Mouse (Mus musculus): ENCODE measurements around the gene Cd4. TPM values are rescaled to one million over a fixed set of nuclear protein-coding genes. Genes with fewer than 3 reads are reported as not detected.

Gene Cd4
- total and polyA plus RNA-seq, 3 experiments: not detected

GRCm38 (mm10) chr6:124856321-124856720 lies 31.7 kb downstream of the Cd4 start:
- H3K27ac ChIP-seq (ENCODE audit: control insufficient read depth, low read depth, low read length): no peak overlapping the region
- H3K9me3 ChIP-seq (replicated peaks; ENCODE audit: insufficient read depth, low read length): no peaks in the 10 kb centered on the region
- H3K4me1 ChIP-seq (ENCODE audit: control insufficient read depth in 1 of 2, insufficient read depth in 2 of 2, low read length in 2 of 2): peaks cover 0 to 3% of the 10 kb centered on the region in 2 experiments; a peak in 1 of 4 replicates
- H3K27me3 ChIP-seq (ENCODE audit: control insufficient read depth in 1 of 2, insufficient read depth in 2 of 2, low read length in 2 of 2): peaks cover 7 to 9% of the 10 kb centered on the region in 2 experiments
- H3K36me3 ChIP-seq (ENCODE audit: control insufficient read depth in 1 of 2, insufficient read depth in 2 of 2, low read length in 2 of 2): no peaks in the 10 kb centered on the region
- no peaks in the 10 kb centered on the region for H3K79me2 ChIP-seq (ENCODE audit: control insufficient read depth, insufficient read depth, low read length, poor library complexity)
- no peak for TF ChIP-seq E2F4 (IDR thresholded peaks at IDR 0.05; ENCODE audit: borderline replicate concordance, low read depth, low read length)
- TF ChIP-seq ETS1 (IDR thresholded peaks at IDR 0.05; ENCODE audit: low read depth, low read length): no peak
- TF ChIP-seq RCOR1 (IDR thresholded peaks at IDR 0.05; ENCODE audit: low read depth, low read length): no peak
- TF ChIP-seq POLR2A (IDR thresholded peaks at IDR 0.05; ENCODE audit: control insufficient read depth in 1 of 2, insufficient read depth in 1 of 2, low read depth in 1 of 2, low read length in 2 of 2, poor library complexity in 1 of 2): no peak
- no peak for TF ChIP-seq SMC3 (IDR thresholded peaks at IDR 0.05; ENCODE audit: low read depth, low read length)
- no peak for TF ChIP-seq USF2 (IDR thresholded peaks at IDR 0.05; ENCODE audit: borderline replicate concordance in 1 of 2, insufficient read depth in 1 of 2, low read depth in 1 of 2, low read length in 2 of 2)
- no peak for TF ChIP-seq UBTF (IDR thresholded peaks at IDR 0.05; ENCODE audit: borderline replicate concordance, insufficient read depth, low read depth, low read length)
- no peak for TF ChIP-seq ELF1 (IDR thresholded peaks at IDR 0.05; ENCODE audit: low read depth, low read length)
- TF ChIP-seq TAL1 (IDR thresholded peaks at IDR 0.05; ENCODE audit: low read length): no peak
- TF ChIP-seq NELFE (IDR thresholded peaks at IDR 0.05; ENCODE audit: low read depth, low read length): no peak
- TF ChIP-seq JUND (IDR thresholded peaks at IDR 0.05; ENCODE audit: low read depth, low read length): no peak
- DNase-seq (ENCODE audit: low read depth, low spot score): peak; percentile 21
- peak overlapping the region; percentile 24 to 45 for H3K4me3 ChIP-seq (ENCODE audit: control insufficient read depth in 1 of 2, insufficient read depth in 1 of 2, low read depth in 2 of 2, low read length in 2 of 2)
- peak overlapping the region; percentile 19; the same call in 1 of the 2 replicates for H3K9ac ChIP-seq (ENCODE audit: control insufficient read depth, low read depth, low read length, poor library complexity, severe bottlenecking)

GRCm38 (mm10) chr6:124854647-124855046 lies 33.4 kb downstream of the Cd4 start:
- Histone ChIP-seq H3K4me3 (ENCODE audit: control insufficient read depth in 1 of 2, insufficient read depth in 1 of 2, low read depth in 2 of 2, low read length in 2 of 2) (no peak overlapping the region), H3K36me3 (ENCODE audit: control insufficient read depth in 1 of 2, insufficient read depth in 2 of 2, low read length in 2 of 2) (no peaks in the 10 kb centered on the region), H3K27me3 (ENCODE audit: control insufficient read depth in 1 of 2, insufficient read depth in 2 of 2, low read length in 2 of 2) (peaks cover 13 to 15% of the 10 kb centered on the region in 2 experiments), H3K27ac (ENCODE audit: control insufficient read depth, low read depth, low read length) (no peak overlapping the region), H3K79me2 (ENCODE audit: control insufficient read depth, insufficient read depth, low read length, poor library complexity) (no peaks in the 10 kb centered on the region), H3K9me3 (replicated peaks; ENCODE audit: insufficient read depth, low read length) (no peaks in the 10 kb centered on the region), H3K4me1 (ENCODE audit: control insufficient read depth in 1 of 2, insufficient read depth in 2 of 2, low read length in 2 of 2) (peaks cover 0 to 3% of the 10 kb centered on the region in 2 experiments; a peak in 1 of 4 replicates), H3K9ac (ENCODE audit: control insufficient read depth, low read depth, low read length, poor library complexity, severe bottlenecking) (no peak overlapping the region)
- TF ChIP-seq KAT2A (conservative IDR thresholded peaks at IDR 0.05; ENCODE audit: low read depth, low read length) (no peak), POLR2AphosphoS2 (IDR thresholded peaks at IDR 0.05; ENCODE audit: low read length) (no peak), JUND (IDR thresholded peaks at IDR 0.05; ENCODE audit: low read depth, low read length) (no peak), MAZ (IDR thresholded peaks at IDR 0.05; ENCODE audit: low read depth, low read length) (no peak), NRF1 (IDR thresholded peaks at IDR 0.05; ENCODE audit: insufficient read depth, low read depth, low read length, poor library complexity, severe bottlenecking) (no peak), GABPA (IDR thresholded peaks at IDR 0.05; ENCODE audit: low read depth, low read length) (no peak), MYC (IDR thresholded peaks at IDR 0.05; ENCODE audit: low read depth, low read length) (no peak), CHD1 (IDR thresholded peaks at IDR 0.05; ENCODE audit: low read depth, low read length) (no peak), ELF1 (IDR thresholded peaks at IDR 0.05; ENCODE audit: low read depth, low read length) (no peak), TCF12 (IDR thresholded peaks at IDR 0.05; ENCODE audit: low read depth, low read length) (no peak), USF1 (IDR thresholded peaks at IDR 0.05; ENCODE audit: low read depth, low read length) (no peak), ZKSCAN1 (IDR thresholded peaks at IDR 0.05; ENCODE audit: low read depth, low read length) (no peak), MXI1 (IDR thresholded peaks at IDR 0.05; ENCODE audit: low read depth, low read length) (no peak), MAX (IDR thresholded peaks at IDR 0.05; ENCODE audit: low read length) (no peak), POLR2A (IDR thresholded peaks at IDR 0.05; ENCODE audit: control insufficient read depth in 1 of 2, insufficient read depth in 1 of 2, low read depth in 1 of 2, low read length in 2 of 2, poor library complexity in 1 of 2) (no peak), RAD21 (IDR thresholded peaks at IDR 0.05; ENCODE audit: low read depth, low read length) (no peak)
- DNase-seq (ENCODE audit: low read depth, low spot score): no peak

Measured in MEL (cell line).